Mouse (Mus musculus): Measurements from ENCODE around the gene Faah. TPM values are rescaled to one million over a fixed set of nuclear protein-coding genes. Genes with fewer than 3 reads are reported as not detected.
A peak's percentile ranks its signal among the peaks of the same experiment; 100 is the strongest.

The Faah gene
- polyA plus RNA-seq, 1 experiment, result 0.08 TPM

DNA sequence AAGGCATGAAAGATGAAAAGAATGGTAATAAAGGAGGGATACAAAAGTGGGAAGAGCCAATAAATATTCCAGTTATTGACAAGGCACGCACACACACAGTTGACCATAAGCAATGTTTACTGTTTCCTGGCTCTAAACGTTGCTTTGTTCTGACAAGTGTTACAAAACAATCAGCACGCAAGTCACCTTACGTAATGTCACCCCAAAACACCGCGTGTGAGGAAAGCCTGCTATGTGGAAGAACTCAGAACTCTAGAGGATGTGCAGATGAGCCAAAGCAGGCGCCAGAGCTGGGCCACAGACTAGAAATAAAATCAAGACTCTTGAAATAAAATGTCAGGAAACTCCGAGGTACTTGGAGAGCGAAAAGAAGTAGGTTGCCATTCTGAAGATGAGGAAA, 15.2 kb upstream of the Faah start:
- Histone ChIP-seq H3K27me3 (ENCODE audit: control insufficient read depth, insufficient read depth, insufficient read length) (no peaks in the 10 kb centered on the region), H3ac (ENCODE audit: control insufficient read depth, insufficient read length) (no peak overlapping the region), H3K79me2 (ENCODE audit: control insufficient read depth, insufficient read depth) (no peaks in the 10 kb centered on the region), H3K4me3 (no peak overlapping the region), H3K4me2 (ENCODE audit: low read depth) (no peak overlapping the region), H3K36me3 (ENCODE audit: control insufficient read depth, insufficient read depth) (peaks cover 26% of the 10 kb centered on the region)
- TF ChIP-seq CEBPB (IDR thresholded peaks at IDR 0.05; ENCODE audit: insufficient read depth, poor library complexity, severe bottlenecking) (no peak), MYOG (IDR thresholded peaks at IDR 0.05; ENCODE audit: control insufficient read depth in 1 of 3, insufficient read depth in 1 of 3, insufficient read length in 2 of 3, low read depth in 2 of 3) (no peak), USF1 (IDR thresholded peaks at IDR 0.05; ENCODE audit: low read depth) (no peak), SRF (IDR thresholded peaks at IDR 0.05; ENCODE audit: control insufficient read depth, insufficient read length, low read depth) (no peak), E2F4 (IDR thresholded peaks at IDR 0.05; ENCODE audit: insufficient read depth) (no peak), TCF3 (IDR thresholded peaks at IDR 0.05; ENCODE audit: insufficient read length, low read depth) (no peak), POLR2AphosphoS2 (IDR thresholded peaks at IDR 0.05; ENCODE audit: insufficient read length, low read depth) (no peak), REST (IDR thresholded peaks at IDR 0.05; ENCODE audit: insufficient read depth, insufficient read length) (no peak), POLR2A (IDR thresholded peaks at IDR 0.05; ENCODE audit: insufficient read length, low read depth) (no peak), MYOD1 (IDR thresholded peaks at IDR 0.05; ENCODE audit: control insufficient read depth in 1 of 3, insufficient read length in 2 of 3, low read depth in 2 of 3) (no peak), MAX (IDR thresholded peaks at IDR 0.05; ENCODE audit: low read depth) (no peak), TCF12 (IDR thresholded peaks at IDR 0.05; ENCODE audit: insufficient read depth, poor library complexity, severe bottlenecking) (no peak)

DNA sequence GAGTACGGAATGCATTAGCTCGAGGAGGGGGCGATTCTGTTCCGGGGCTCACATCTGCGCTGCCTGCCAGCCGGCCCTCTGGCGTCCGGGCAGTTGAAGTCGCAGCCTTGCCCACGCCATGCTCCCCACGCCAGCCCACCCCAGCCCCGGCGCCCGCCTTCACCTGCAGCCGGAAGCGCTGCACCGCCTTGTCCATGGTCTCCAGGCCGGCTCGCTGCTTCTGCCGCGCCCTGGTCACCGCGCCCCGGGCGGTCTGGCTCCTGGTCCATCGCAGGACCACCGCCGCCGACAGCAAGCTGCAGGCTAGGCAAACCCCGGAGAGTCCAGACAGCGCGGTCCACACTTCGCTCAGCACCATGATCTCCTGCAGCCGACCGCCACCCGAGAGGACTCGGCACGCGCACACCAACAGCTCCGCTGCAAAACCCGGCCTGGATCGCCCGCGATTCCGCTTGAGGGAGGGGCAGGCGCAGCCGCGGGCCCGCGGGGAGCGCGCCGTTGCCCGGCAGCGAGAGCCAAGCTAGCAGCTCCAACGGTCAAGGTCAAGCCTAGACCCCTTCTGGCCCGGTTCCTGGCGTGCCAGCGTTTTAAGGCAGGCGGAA, 325 bp downstream of the Faah start:
- no peaks in the 10 kb centered on the region for H3K36me3 ChIP-seq (ENCODE audit: control insufficient read depth, insufficient read depth)
- peak overlapping the region; percentile 12 for H3K4me3 ChIP-seq
- peak overlapping the region; percentile 84 for H3K4me2 ChIP-seq (ENCODE audit: low read depth)
- peaks cover 64% of the 10 kb centered on the region for H3K27me3 ChIP-seq (ENCODE audit: control insufficient read depth, insufficient read depth, insufficient read length)
- H3ac ChIP-seq (ENCODE audit: control insufficient read depth, insufficient read length), result no peak overlapping the region
- TF ChIP-seq MYOD1 (IDR thresholded peaks at IDR 0.05; ENCODE audit: control insufficient read depth in 1 of 3, insufficient read length in 2 of 3, low read depth in 2 of 3) (no peak), REST (IDR thresholded peaks at IDR 0.05; ENCODE audit: insufficient read depth, insufficient read length) (no peak), MYOG (IDR thresholded peaks at IDR 0.05; ENCODE audit: control insufficient read depth in 1 of 3, insufficient read depth in 1 of 3, insufficient read length in 2 of 3, low read depth in 2 of 3) (no peak), SRF (IDR thresholded peaks at IDR 0.05; ENCODE audit: control insufficient read depth, insufficient read length, low read depth) (no peak), POLR2AphosphoS2 (IDR thresholded peaks at IDR 0.05; ENCODE audit: insufficient read length, low read depth) (no peak), MAX (IDR thresholded peaks at IDR 0.05; ENCODE audit: low read depth) (no peak), CEBPB (IDR thresholded peaks at IDR 0.05; ENCODE audit: insufficient read depth, poor library complexity, severe bottlenecking) (no peak), E2F4 (IDR thresholded peaks at IDR 0.05; ENCODE audit: insufficient read depth) (no peak), USF1 (IDR thresholded peaks at IDR 0.05; ENCODE audit: low read depth) (no peak), TCF12 (IDR thresholded peaks at IDR 0.05; ENCODE audit: insufficient read depth, poor library complexity, severe bottlenecking) (no peak), TCF3 (IDR thresholded peaks at IDR 0.05; ENCODE audit: insufficient read length, low read depth) (no peak), POLR2A (IDR thresholded peaks at IDR 0.05; ENCODE audit: insufficient read length, low read depth) (no peak)
- H3K79me2 ChIP-seq (ENCODE audit: control insufficient read depth, insufficient read depth), result no peaks in the 10 kb centered on the region

- TF ChIP-seq MYOD1 (IDR thresholded peaks at IDR 0.05; ENCODE audit: control insufficient read depth in 1 of 3, insufficient read length in 2 of 3, low read depth in 2 of 3), result no peak
- no peak for TF ChIP-seq MYOG (IDR thresholded peaks at IDR 0.05; ENCODE audit: control insufficient read depth in 1 of 3, insufficient read depth in 1 of 3, insufficient read length in 2 of 3, low read depth in 2 of 3)
- TF ChIP-seq TCF3 (IDR thresholded peaks at IDR 0.05; ENCODE audit: insufficient read length, low read depth), result no peak
- Histone ChIP-seq H3K79me2 (ENCODE audit: control insufficient read depth, insufficient read depth) (no peaks in the 10 kb centered on the region), H3K36me3 (ENCODE audit: control insufficient read depth, insufficient read depth) (no peaks in the 10 kb centered on the region), H3K27me3 (ENCODE audit: control insufficient read depth, insufficient read depth, insufficient read length) (peaks cover 64% of the 10 kb centered on the region), H3ac (ENCODE audit: control insufficient read depth, insufficient read length) (no peak overlapping the region), H3K4me3 (no peak overlapping the region), H3K4me2 (ENCODE audit: low read depth) (peak overlapping the region; percentile 84)
These were observed 845 bp downstream of the Faah start for GRCm38 (mm10) chr4:116016862-116017299.

DNA sequence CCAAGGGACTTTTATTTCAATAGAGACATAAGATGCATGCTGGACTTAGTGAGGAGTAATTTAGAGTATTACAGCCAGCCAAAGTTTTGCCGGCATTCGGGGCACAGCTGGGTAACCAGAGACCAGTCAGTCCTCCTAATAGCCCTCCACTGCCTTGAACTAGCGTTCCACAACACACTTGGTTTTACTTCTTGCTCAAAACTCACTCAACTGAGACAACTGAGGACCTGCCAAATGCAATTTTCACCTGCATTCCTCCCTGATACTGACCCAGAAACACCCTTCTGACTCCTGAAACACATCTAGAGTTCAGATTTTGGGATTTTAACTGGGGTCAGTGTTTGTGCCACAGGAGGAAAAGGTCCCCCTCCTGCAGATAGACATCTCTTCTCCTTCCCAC, 1.3 kb downstream of the Faah start:
- H3K4me3 ChIP-seq, result no peak overlapping the region
- H3ac ChIP-seq (ENCODE audit: control insufficient read depth, insufficient read length), result no peak overlapping the region
- H3K79me2 ChIP-seq (ENCODE audit: control insufficient read depth, insufficient read depth), result no peaks in the 10 kb centered on the region
- no peak for TF ChIP-seq USF1 (IDR thresholded peaks at IDR 0.05; ENCODE audit: low read depth)
- no peak for TF ChIP-seq E2F4 (IDR thresholded peaks at IDR 0.05; ENCODE audit: insufficient read depth)
- TF ChIP-seq SRF (IDR thresholded peaks at IDR 0.05; ENCODE audit: control insufficient read depth, insufficient read length, low read depth), result no peak
- TF ChIP-seq CEBPB (IDR thresholded peaks at IDR 0.05; ENCODE audit: insufficient read depth, poor library complexity, severe bottlenecking), result no peak
- no peak for TF ChIP-seq MAX (IDR thresholded peaks at IDR 0.05; ENCODE audit: low read depth)
- TF ChIP-seq MYOD1 (IDR thresholded peaks at IDR 0.05; ENCODE audit: control insufficient read depth in 1 of 3, insufficient read length in 2 of 3, low read depth in 2 of 3), result no peak
- TF ChIP-seq POLR2AphosphoS2 (IDR thresholded peaks at IDR 0.05; ENCODE audit: insufficient read length, low read depth), result no peak
- no peak for TF ChIP-seq REST (IDR thresholded peaks at IDR 0.05; ENCODE audit: insufficient read depth, insufficient read length)
- no peak for TF ChIP-seq POLR2A (IDR thresholded peaks at IDR 0.05; ENCODE audit: insufficient read length, low read depth)
- TF ChIP-seq TCF12 (IDR thresholded peaks at IDR 0.05; ENCODE audit: insufficient read depth, poor library complexity, severe bottlenecking), result no peak
- H3K36me3 ChIP-seq (ENCODE audit: control insufficient read depth, insufficient read depth), result no peaks in the 10 kb centered on the region
- peak overlapping the region; percentile 84 for H3K4me2 ChIP-seq (ENCODE audit: low read depth)
- peaks cover 68% of the 10 kb centered on the region for H3K27me3 ChIP-seq (ENCODE audit: control insufficient read depth, insufficient read depth, insufficient read length)

GRCm38 (mm10) chr4:116015996-116016395, 1.7 kb downstream of the Faah start:
- no peak overlapping the region for H3K4me2 ChIP-seq (ENCODE audit: low read depth)
- no peak overlapping the region for H3ac ChIP-seq (ENCODE audit: control insufficient read depth, insufficient read length)
- peaks cover 72% of the 10 kb centered on the region for H3K27me3 ChIP-seq (ENCODE audit: control insufficient read depth, insufficient read depth, insufficient read length)
- no peaks in the 10 kb centered on the region for H3K79me2 ChIP-seq (ENCODE audit: control insufficient read depth, insufficient read depth)
- TF ChIP-seq TCF3 (IDR thresholded peaks at IDR 0.05; ENCODE audit: insufficient read length, low read depth) (no peak), REST (IDR thresholded peaks at IDR 0.05; ENCODE audit: insufficient read depth, insufficient read length) (no peak), MYOG (IDR thresholded peaks at IDR 0.05; ENCODE audit: control insufficient read depth in 1 of 3, insufficient read depth in 1 of 3, insufficient read length in 2 of 3, low read depth in 2 of 3) (no peak), E2F4 (IDR thresholded peaks at IDR 0.05; ENCODE audit: insufficient read depth) (no peak), MYOD1 (IDR thresholded peaks at IDR 0.05; ENCODE audit: control insufficient read depth in 1 of 3, insufficient read length in 2 of 3, low read depth in 2 of 3) (no peak), SRF (IDR thresholded peaks at IDR 0.05; ENCODE audit: control insufficient read depth, insufficient read length, low read depth) (no peak), USF1 (IDR thresholded peaks at IDR 0.05; ENCODE audit: low read depth) (no peak), CEBPB (IDR thresholded peaks at IDR 0.05; ENCODE audit: insufficient read depth, poor library complexity, severe bottlenecking) (no peak), POLR2AphosphoS2 (IDR thresholded peaks at IDR 0.05; ENCODE audit: insufficient read length, low read depth) (no peak)
- H3K36me3 ChIP-seq (ENCODE audit: control insufficient read depth, insufficient read depth), result no peaks in the 10 kb centered on the region
- no peak overlapping the region for H3K4me3 ChIP-seq
